Mouse (Mus musculus) stomach, postnatal 0 days (tissue): Measurements from ENCODE around the gene Zfp653. TPM values are rescaled to one million over a fixed set of nuclear protein-coding genes. Genes with fewer than 3 reads are reported as not detected.
A peak's percentile ranks its signal among the peaks of the same experiment; 100 is the strongest.
"Not testable (repeated sequence)": the region's sequence is repeated elsewhere in the genome, so short reads cannot be mapped to it uniquely, and the experiment has no call there.

ENCODE experiments used
- ATAC-seq: fragments of 200-750 bp; cut with Nextera tagmentation; 2 replicates; pipeline ENCODE4 v1.8.0; 2017; ENCODE audit not compliant: low FRiP score, low TSS enrichment
- DNase-seq: peaks from one replicate; pipeline ENCODE4 v3.0.0-alpha.2; 2016; ENCODE audit warnings: low spot score
- H3K27ac ChIP-seq: fragments of 300-500 bp; sonication (generic); replicated peaks from 2 replicates; pipeline ENCODE4 v1.5.1; 2014; ENCODE audit warnings: mild to moderate bottlenecking, control low read depth
- H3K27me3 ChIP-seq: fragments of 300-500 bp; sonication (generic); 2 replicates; pipeline ENCODE4 v1.6.1; 2014; ENCODE audit warnings: low read length; ENCODE audit not compliant: control insufficient read depth, insufficient read depth
- H3K36me3 ChIP-seq: fragments of 300-500 bp; sonication (generic); 2 replicates; pipeline ENCODE4 v1.6.1; 2014; ENCODE audit warnings: low read length, mixed read lengths; ENCODE audit not compliant: control insufficient read depth, insufficient read depth
- H3K4me1 ChIP-seq: fragments of 300-500 bp; sonication (generic); replicated peaks from 2 replicates; pipeline ENCODE4 v1.6.1; 2014; ENCODE audit warnings: antibody characterized with exemption; ENCODE audit not compliant: control insufficient read depth, insufficient read depth
- H3K4me2 ChIP-seq: fragments of 300-500 bp; sonication (generic); replicated peaks from 2 replicates; pipeline ENCODE4 v1.6.1; 2014; ENCODE audit warnings: low read depth, mild to moderate bottlenecking, control low read depth, moderate library complexity
- H3K4me3 ChIP-seq: fragments of 300-500 bp; sonication (generic); 2 replicates; pipeline ENCODE4 v1.5.1; 2014; ENCODE audit warnings: low read depth, low read length, control low read depth
- H3K9ac ChIP-seq: fragments of 300-500 bp; sonication (generic); 2 replicates; pipeline ENCODE4 v1.6.1; 2014; ENCODE audit warnings: mild to moderate bottlenecking, low read length, control low read depth, mixed read lengths
- H3K9me3 ChIP-seq: fragments of 300-500 bp; sonication (generic); 2 replicates; pipeline ENCODE4 v1.6.1; 2016; ENCODE audit warnings: low read length; ENCODE audit not compliant: control insufficient read depth
- CTCF ChIP-seq: IDR thresholded peaks from 2 replicates; pipeline ENCODE4 v1.5.1; 2016; ENCODE audit warnings: antibody characterized with exemption, low read depth, mild to moderate bottlenecking, moderate library complexity
- EP300 ChIP-seq: optimal IDR thresholded peaks from 2 replicates; pipeline ENCODE3; 2016; ENCODE audit warnings: antibody characterized with exemption
- WGBS: fragments of 180-500 bp; shearing (Covaris S2); extraction: QIAGEN DNeasy Blood & Tissue Kit; methylation state at CpG from one replicate; pipeline ENCODE4 v1.1.7; 2014; 5-methylcytosine and 5-hydroxymethylcytosine counted together
- polyA plus RNA-seq: library from polyadenylated mRNA; unstranded; fragments of >200 nt; fragmentation: Nextera tagmentation; extraction: Ambion mirVana; gene quantifications from 2 replicates; pipeline ENCODE4 v1.2.1, GENCODE M21; 2015

Zfp653 gene
- polyA plus RNA-seq, 1 experiment from 2014 or later = 4.4 TPM

DNA sequence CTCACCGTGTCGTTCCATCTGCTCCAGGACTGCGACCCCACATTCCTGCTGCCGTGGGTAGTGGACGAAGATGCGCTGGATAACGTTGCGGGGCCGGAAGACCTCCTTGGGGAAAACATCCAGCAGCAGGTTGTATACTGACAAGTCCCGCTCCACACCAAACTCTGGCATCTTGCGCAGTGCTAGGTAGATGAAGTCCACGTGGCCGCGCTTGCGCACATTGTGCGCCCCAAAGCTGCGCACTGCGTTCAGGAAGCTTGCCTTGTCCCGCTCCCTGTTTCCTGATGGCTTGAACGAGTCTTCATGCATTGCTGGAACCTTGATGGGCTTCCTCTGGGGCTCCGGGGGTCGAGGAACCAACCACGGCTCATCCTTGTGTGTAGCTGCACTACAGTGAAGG is 5.0 kb upstream of the Zfp653 start:
- ATAC-seq (no peak), DNase-seq (no peak)
- TF ChIP-seq EP300 (no peak), CTCF (no peak)
- Histone ChIP-seq H3K4me3 (no peak overlapping the region), H3K27ac (no peak overlapping the region), H3K9me3 (no peaks in the 10 kb centered on the region), H3K27me3 (no peaks in the 10 kb centered on the region), H3K9ac (no peak overlapping the region), H3K36me3 (peaks cover 6% of the 10 kb centered on the region; the same call in 1 of the 2 replicates), H3K4me1 (no peaks in the 10 kb centered on the region), H3K4me2 (no peak overlapping the region)
- WGBS = 92% methylated on average over 23 of the region's 23 CpGs

DNA sequence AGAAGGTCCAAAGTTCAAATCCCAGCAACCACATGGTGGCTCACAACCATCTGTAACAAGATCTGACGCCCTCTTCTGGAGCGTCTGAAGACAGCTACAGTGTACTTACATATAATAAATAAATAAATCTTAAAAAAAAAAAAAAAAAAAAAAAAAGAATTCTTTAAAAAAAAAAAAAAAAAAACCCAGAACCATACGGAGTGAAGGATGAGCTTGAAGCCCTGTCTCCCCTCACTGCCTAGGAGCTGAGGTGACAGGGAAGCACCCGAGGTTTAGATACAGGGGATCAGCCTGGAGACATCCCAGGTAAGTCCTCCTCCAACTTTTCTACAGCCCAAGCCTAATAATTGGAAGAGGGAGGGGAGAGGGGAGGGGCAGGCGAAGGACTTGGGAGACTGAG is 4.6 kb upstream of the Zfp653 start:
- not testable (repeated sequence) for H3K27ac ChIP-seq, H3K4me1 ChIP-seq, H3K4me2 ChIP-seq, H3K4me3 ChIP-seq, ATAC-seq, H3K27me3 ChIP-seq, DNase-seq, H3K9ac ChIP-seq, H3K36me3 ChIP-seq, H3K9me3 ChIP-seq
- WGBS = 76% methylated on average over 5 of the region's 5 CpGs

DNA sequence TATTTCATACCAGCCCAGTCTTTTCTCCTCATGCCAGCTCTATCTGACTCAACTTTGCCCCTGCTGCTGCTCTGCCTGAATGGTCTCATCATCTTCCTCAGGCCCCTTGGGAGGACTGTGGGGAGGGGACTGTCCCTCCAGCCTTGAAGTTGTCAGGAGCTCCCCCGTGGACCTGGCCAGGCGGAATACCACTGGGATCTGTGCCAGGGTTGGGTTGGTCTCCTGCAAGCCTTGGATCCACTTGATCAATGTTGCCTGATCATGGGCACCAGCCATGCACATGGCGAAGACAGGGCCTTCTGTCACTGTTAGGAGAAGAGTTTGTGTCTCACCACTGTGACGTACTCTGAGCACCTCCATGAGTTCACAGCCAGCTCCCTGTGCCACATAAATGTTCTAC is 1.1 kb upstream of the Zfp653 start:
- H3K27ac ChIP-seq = no peak overlapping the region
- TF ChIP-seq CTCF (no peak), EP300 (no peak)
- ATAC-seq (no peak), DNase-seq (no peak)
- H3K4me2 ChIP-seq = no peak overlapping the region
- H3K27me3 ChIP-seq = no peaks in the 10 kb centered on the region
- H3K9ac ChIP-seq = no peak overlapping the region
- peaks cover 3% of the 10 kb centered on the region; the same call in 1 of the 2 replicates for H3K36me3 ChIP-seq
- no peaks in the 10 kb centered on the region for H3K4me1 ChIP-seq
- 94% methylated on average over 4 of the region's 4 CpGs for whole genome bisulfite sequencing
- no peaks in the 10 kb centered on the region for H3K9me3 ChIP-seq
- H3K4me3 ChIP-seq = no peak overlapping the region

DNA sequence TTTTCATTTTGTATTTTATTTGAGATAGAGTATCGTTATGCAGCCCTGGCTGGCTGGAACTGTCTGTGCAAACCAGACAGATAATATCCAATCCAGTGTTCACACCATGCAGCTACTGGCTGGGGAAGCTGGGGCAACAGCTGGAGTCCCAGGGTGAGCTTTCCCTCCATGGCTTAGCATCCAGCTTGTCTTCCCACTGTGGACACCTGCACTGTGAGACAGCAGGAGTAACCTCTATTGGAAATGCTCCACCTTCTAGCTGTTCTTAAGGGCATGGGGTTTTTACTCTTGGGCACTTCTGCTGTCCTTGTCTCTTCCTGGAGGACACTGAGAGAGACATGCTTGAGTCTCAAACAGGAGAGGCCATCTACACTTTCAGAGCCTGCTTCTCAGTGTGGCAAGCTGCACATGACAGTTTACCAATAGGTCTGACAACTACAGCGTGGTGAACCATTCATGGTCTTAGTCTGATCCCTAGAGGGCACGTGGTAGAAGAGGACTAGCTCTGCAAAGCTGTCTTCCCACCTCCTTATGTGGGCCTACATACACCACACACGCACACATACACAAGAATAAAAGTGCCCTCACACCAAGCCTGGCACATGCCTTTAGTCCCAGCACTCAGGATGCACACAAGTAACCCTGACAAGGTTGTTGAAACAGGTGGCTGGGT is 1.2 kb downstream of the Zfp653 start:
- peak overlapping the region; percentile 47 for H3K9ac ChIP-seq
- TF ChIP-seq CTCF = 0 out of 2 replicates have a peak, but pooled peaks have one; percentile 6
- TF ChIP-seq EP300 = no peak
- no peak; the same call in 1 of the 2 replicates for ATAC-seq

DNA sequence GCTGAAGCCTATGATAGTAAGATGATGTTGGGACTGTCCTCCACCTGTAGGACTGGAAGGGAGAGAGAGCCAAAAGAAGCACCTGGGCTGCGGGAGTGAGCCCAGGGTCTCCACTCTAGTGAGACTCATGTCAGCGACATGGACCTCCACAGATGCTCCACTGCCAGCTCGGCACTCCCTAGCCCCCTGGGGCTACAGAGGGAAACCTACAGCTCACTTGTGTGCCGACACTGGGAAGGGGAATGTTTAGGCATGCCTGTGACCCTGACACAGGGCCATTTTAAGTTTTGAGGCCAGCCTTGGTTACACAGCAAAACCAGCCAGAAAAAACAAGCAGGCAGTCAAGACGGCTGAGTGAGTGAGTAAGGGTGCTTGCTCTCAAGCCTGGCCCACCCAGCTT is 4.0 kb downstream of the Zfp653 start:
- Histone ChIP-seq H3K4me2 (no peak overlapping the region), H3K36me3 (peaks cover 21% of the 10 kb centered on the region), H3K27ac (no peak overlapping the region), H3K9ac (no peak overlapping the region), H3K4me3 (no peak overlapping the region), H3K9me3 (no peaks in the 10 kb centered on the region), H3K4me1 (no peaks in the 10 kb centered on the region), H3K27me3 (no peaks in the 10 kb centered on the region)
- no peak for DNase-seq
- TF ChIP-seq EP300 (no peak), CTCF (no peak)
- WGBS = 82% methylated on average over 5 of the region's 5 CpGs
- no peak for ATAC-seq

More for the DNA sequence above, 1.2 kb downstream of the Zfp653 start:
- H3K27ac ChIP-seq = peak overlapping the region; percentile 99
- H3K4me2 ChIP-seq = peak overlapping the region; percentile 58
- H3K27me3 ChIP-seq = no peaks in the 10 kb centered on the region
- no peak for DNase-seq
- no peaks in the 10 kb centered on the region for H3K9me3 ChIP-seq
- WGBS = 58% methylated on average over 4 of the region's 4 CpGs
- peak overlapping the region; percentile 86 for H3K4me3 ChIP-seq
- no peaks in the 10 kb centered on the region for H3K4me1 ChIP-seq
- peaks cover 16% of the 10 kb centered on the region for H3K36me3 ChIP-seq

DNA sequence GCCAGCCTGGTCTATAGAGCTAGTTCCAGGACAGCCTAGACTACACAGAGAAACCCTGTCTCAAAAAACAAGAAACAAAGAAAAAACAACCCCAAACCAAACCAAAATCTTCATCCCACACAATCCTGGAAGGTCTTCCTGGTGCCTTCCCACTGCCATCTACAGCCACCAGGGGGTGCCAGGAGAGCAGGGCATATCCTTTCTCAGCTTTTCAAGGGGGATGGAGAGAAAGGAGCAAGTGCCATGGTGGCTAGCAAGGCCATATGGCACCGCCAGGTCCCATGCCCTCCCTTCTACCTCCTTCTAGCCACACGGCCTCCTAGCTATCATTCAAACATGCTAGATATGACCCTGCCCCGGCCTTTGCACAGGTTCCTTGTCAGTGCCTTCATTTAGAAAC is 4.7 kb downstream of the Zfp653 start:
- peaks cover 21% of the 10 kb centered on the region for H3K36me3 ChIP-seq

More for the DNA sequence above, 4.7 kb downstream of the Zfp653 start:
- no peaks in the 10 kb centered on the region for H3K4me1 ChIP-seq
- no peak overlapping the region for H3K4me2 ChIP-seq
- H3K9me3 ChIP-seq = no peaks in the 10 kb centered on the region
- DNase-seq (peak; percentile 71), ATAC-seq (no peak)
- H3K27ac ChIP-seq = no peak overlapping the region
- H3K9ac ChIP-seq = no peak overlapping the region
- 67% methylated on average over 3 of the region's 3 CpGs for WGBS
- no peak overlapping the region for H3K4me3 ChIP-seq
- TF ChIP-seq EP300 = no peak
- peak; percentile 94 for TF ChIP-seq CTCF
- no peaks in the 10 kb centered on the region for H3K27me3 ChIP-seq
